Mouse (Mus musculus) adrenal gland, postnatal 14 days (tissue): ENCODE results near the gene Sox2. TPM values are rescaled to one million over a fixed set of nuclear protein-coding genes. Genes with fewer than 3 reads are reported as not detected.

ENCODE experiments used
- microRNA-seq, 2 experiments: library from miRNA; unstranded; fragments of <30 nt; microRNA quantifications; one replicate each; pipeline ENCODE4 v1.2.0; 2021
- total RNA-seq: library from RNA; stranded (reverse); gene quantifications from 2 replicates; pipeline ENCODE4 v1.2.3, GENCODE M21; 2021

The Sox2 gene
- total RNA-seq, 1 experiment from 2014 or later: 0.63 TPM

Small RNA genes lying within 50 kb of the gene (microRNA-seq; reads per million reads assigned to microRNA genes)
- gene Mir1897: 0 reads per million in 2 experiments
